Mouse (Mus musculus): ENCODE results near the gene Colec11.

DNA sequence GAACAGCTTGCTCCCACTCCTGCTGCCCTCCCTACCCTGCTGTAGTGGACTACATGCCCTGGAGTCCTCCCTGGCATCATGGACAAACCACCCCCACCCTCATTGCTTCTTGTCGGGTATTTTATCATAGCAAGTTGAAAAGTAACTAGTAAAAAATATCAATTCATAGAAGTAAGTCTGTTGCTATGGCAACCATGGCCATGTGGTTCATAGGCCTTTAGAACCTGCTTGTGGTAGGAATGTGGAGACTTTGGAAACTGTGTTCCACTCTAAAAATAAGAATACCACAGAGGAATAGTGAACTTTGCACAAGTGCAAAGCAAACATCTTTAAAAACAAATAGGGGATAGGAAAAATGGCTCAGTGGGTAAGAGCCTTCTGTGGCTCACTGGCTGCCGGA, 50.9 kb downstream of the Colec11 start:
- no peak for TF ChIP-seq CTCF (IDR thresholded peaks at IDR 0.05; ENCODE audit: low read depth, low read length)
- no peak for TF ChIP-seq POLR2A (IDR thresholded peaks at IDR 0.05; ENCODE audit: insufficient read depth, low read length)
- no peak for TF ChIP-seq EP300 (IDR thresholded peaks at IDR 0.05; ENCODE audit: insufficient read depth, low read depth, low read length)

Data from ES-Bruce4 (cell line).